Mouse (Mus musculus): ENCODE results near the gene Actbl2. TPM values are rescaled to one million over a fixed set of nuclear protein-coding genes. Genes with fewer than 3 reads are reported as not detected.

The Actbl2 gene
- total RNA-seq, 2 experiments from 2014 or later = not detected

- no peak for DNase-seq
- intact Hi-C loops (cut with DNase I) = no loop called here
Observed at GRCm38 (mm10) chr13:111266855-111267254, 12.0 kb downstream of the Actbl2 start.

- DNase-seq = no peak
- intact Hi-C loops (cut with DNase I) = no loop called here
Observed at GRCm38 (mm10) chr13:111268992-111269391, 14.2 kb downstream of the Actbl2 start.

- intact Hi-C loops (cut with DNase I) = no loop called here
- no peak for DNase-seq
Observed at GRCm38 (mm10) chr13:111269789-111270335, 15.0 kb downstream of the Actbl2 start.

GRCm38 (mm10) chr13:111271868-111272267, 17.1 kb downstream of the Actbl2 start:
- no peak for DNase-seq
- intact Hi-C loops (cut with DNase I) = no loop called here

GRCm38 (mm10) chr13:111286461-111287385, 31.9 kb downstream of the Actbl2 start:
- DNase-seq = peak in 1 of 2 experiments; percentile 40
- intact Hi-C loops (cut with DNase I) = no loop called here

- no peak for DNase-seq
- intact Hi-C loops (cut with DNase I) = no loop called here
Observed at GRCm38 (mm10) chr13:111291161-111291957, 36.5 kb downstream of the Actbl2 start.

GRCm38 (mm10) chr13:111291958-111292493, 37.2 kb downstream of the Actbl2 start:
- DNase-seq = peak; percentile 55 to 60
- intact Hi-C loops (cut with DNase I) = no loop called here

GRCm38 (mm10) chr13:111293478-111293877, 38.7 kb downstream of the Actbl2 start:
- no peak for DNase-seq
- intact Hi-C loops (cut with DNase I) = no loop called here

- intact Hi-C loops (cut with DNase I) = no loop called here
- DNase-seq = no peak
Observed at GRCm38 (mm10) chr13:111294965-111295494, 40.2 kb downstream of the Actbl2 start.

- DNase-seq = peak; percentile 39 to 50
- intact Hi-C loops (cut with DNase I) = no loop called here
Observed at GRCm38 (mm10) chr13:111296029-111296428, 41.2 kb downstream of the Actbl2 start.

GRCm38 (mm10) chr13:111297614-111298013, 42.8 kb downstream of the Actbl2 start:
- intact Hi-C loops (cut with DNase I) = no loop called here
- DNase-seq = no peak

- no peak for DNase-seq
- intact Hi-C loops (cut with DNase I) = no loop called here
Observed at GRCm38 (mm10) chr13:111299145-111299713, 44.4 kb downstream of the Actbl2 start.

GRCm38 (mm10) chr13:111300846-111301245, 46.0 kb downstream of the Actbl2 start:
- no peak for DNase-seq

GRCm38 (mm10) chr13:111301431-111301830, 46.6 kb downstream of the Actbl2 start:
- intact Hi-C loops (cut with DNase I) = no loop called here
- no peak for DNase-seq

More at GRCm38 (mm10) chr13:111300846-111301245, 46.0 kb downstream of the Actbl2 start:
- intact Hi-C loops (cut with DNase I) = no loop called here

GRCm38 (mm10) chr13:111304194-111304593, 49.4 kb downstream of the Actbl2 start:
- no peak for DNase-seq
- intact Hi-C loops (cut with DNase I) = no loop called here

GRCm38 (mm10) chr13:111304736-111305135, 49.9 kb downstream of the Actbl2 start:
- intact Hi-C loops (cut with DNase I) = no loop called here
- DNase-seq = no peak

Measured in heart, postnatal 10 days (tissue).